Mouse (Mus musculus): ENCODE measurements around the gene Olfr1417. TPM values are rescaled to one million over a fixed set of nuclear protein-coding genes. Genes with fewer than 3 reads are reported as not detected.

The Olfr1417 gene
- total and polyA plus RNA-seq, 3 experiments: not detected

Other genes starting within 250 kb of the Olfr1417 start
- gene Ms4a6d, start 234.4 kb downstream of the Olfr1417 start, total RNA-seq (2012; rRNA removed): not detected in 2 replicates
- not detected for gene Ms4a6d, start 234.4 kb downstream of the Olfr1417 start, polyA plus RNA-seq (2012; ENCODE audit: insufficient read depth in 1 of 2, insufficient read length in 2 of 2, low read depth in 1 of 2, low replicate concordance in 2 of 2, missing spikeins in 1 of 2)
- 1.5 and 3.1 TPM in 2 replicates for gene Ms4a2, start 215.5 kb downstream of the Olfr1417 start, total RNA-seq (2012; rRNA removed)
- under 1 TPM in 1 of 2 experiments, not detected in 1; 0.32 TPM for gene Ms4a2, start 215.5 kb downstream of the Olfr1417 start, polyA plus RNA-seq (2012; ENCODE audit: insufficient read depth in 1 of 2, insufficient read length in 2 of 2, low read depth in 1 of 2, low replicate concordance in 2 of 2, missing spikeins in 1 of 2)
- gene Ms4a3, start 198.4 kb downstream of the Olfr1417 start, total RNA-seq (2012; rRNA removed): 0.88 and 1.0 TPM in 2 replicates
- gene Ms4a3, start 198.4 kb downstream of the Olfr1417 start, polyA plus RNA-seq (2012; ENCODE audit: insufficient read depth in 1 of 2, insufficient read length in 2 of 2, low read depth in 1 of 2, low replicate concordance in 2 of 2, missing spikeins in 1 of 2): 1 to 10 TPM in 1 of 2 experiments, not detected in 1; 1.0 TPM
- gene Oosp2, start 178.7 kb downstream of the Olfr1417 start, total RNA-seq (2012; rRNA removed): not detected in 2 replicates
- gene Oosp2, start 178.7 kb downstream of the Olfr1417 start, polyA plus RNA-seq (2012; ENCODE audit: insufficient read depth in 1 of 2, insufficient read length in 2 of 2, low read depth in 1 of 2, low replicate concordance in 2 of 2, missing spikeins in 1 of 2): not detected
- gene Oosp1, start 148.1 kb downstream of the Olfr1417 start, total RNA-seq (2012; rRNA removed): not detected in 2 replicates
- not detected for gene Oosp1, start 148.1 kb downstream of the Olfr1417 start, polyA plus RNA-seq (2012; ENCODE audit: insufficient read depth in 1 of 2, insufficient read length in 2 of 2, low read depth in 1 of 2, low replicate concordance in 2 of 2, missing spikeins in 1 of 2)
- gene Oosp3, start 142.2 kb downstream of the Olfr1417 start, total RNA-seq (2012; rRNA removed): not detected in 2 replicates
- not detected for gene Oosp3, start 142.2 kb downstream of the Olfr1417 start, polyA plus RNA-seq (2012; ENCODE audit: insufficient read depth in 1 of 2, insufficient read length in 2 of 2, low read depth in 1 of 2, low replicate concordance in 2 of 2, missing spikeins in 1 of 2)
- not detected in 2 replicates for gene Gif, start 91.7 kb downstream of the Olfr1417 start, total RNA-seq (2012; rRNA removed)
- gene Gif, start 91.7 kb downstream of the Olfr1417 start, polyA plus RNA-seq (2012; ENCODE audit: insufficient read depth in 1 of 2, insufficient read length in 2 of 2, low read depth in 1 of 2, low replicate concordance in 2 of 2, missing spikeins in 1 of 2): not detected
- gene Mrpl16, start 68.8 kb downstream of the Olfr1417 start, total RNA-seq (2012; rRNA removed): 58.3 and 59.6 TPM in 2 replicates
- 10 to 100 TPM in 1 of 2 experiments, not detected in 1; 46.8 TPM for gene Mrpl16, start 68.8 kb downstream of the Olfr1417 start, polyA plus RNA-seq (2012; ENCODE audit: insufficient read depth in 1 of 2, insufficient read length in 2 of 2, low read depth in 1 of 2, low replicate concordance in 2 of 2, missing spikeins in 1 of 2)
- 0.33 and 0.73 TPM in 2 replicates for gene Stx3, start 19.8 kb downstream of the Olfr1417 start, total RNA-seq (2012; rRNA removed)
- gene Stx3, start 19.8 kb downstream of the Olfr1417 start, polyA plus RNA-seq (2012; ENCODE audit: insufficient read depth in 1 of 2, insufficient read length in 2 of 2, low read depth in 1 of 2, low replicate concordance in 2 of 2, missing spikeins in 1 of 2): 1 to 10 TPM in 1 of 2 experiments, not detected in 1; 3.0 TPM
- 0.03 TPM in 1 of 2 replicates, not detected in the other for gene Olfr1418, start 21.8 kb upstream of the Olfr1417 start, total RNA-seq (2012; rRNA removed)
- gene Olfr1418, start 21.8 kb upstream of the Olfr1417 start, polyA plus RNA-seq (2012; ENCODE audit: insufficient read depth in 1 of 2, insufficient read length in 2 of 2, low read depth in 1 of 2, low replicate concordance in 2 of 2, missing spikeins in 1 of 2): not detected
- gene Olfr1419, start 35.9 kb upstream of the Olfr1417 start, total RNA-seq (2012; rRNA removed): not detected in 2 replicates
- gene Olfr1419, start 35.9 kb upstream of the Olfr1417 start, polyA plus RNA-seq (2012; ENCODE audit: insufficient read depth in 1 of 2, insufficient read length in 2 of 2, low read depth in 1 of 2, low replicate concordance in 2 of 2, missing spikeins in 1 of 2): not detected
- gene Olfr1420, start 47.3 kb upstream of the Olfr1417 start, total RNA-seq (2012; rRNA removed): not detected in 2 replicates
- under 1 TPM in 1 of 2 experiments, not detected in 1; 0.03 TPM for gene Olfr1420, start 47.3 kb upstream of the Olfr1417 start, polyA plus RNA-seq (2012; ENCODE audit: insufficient read depth in 1 of 2, insufficient read length in 2 of 2, low read depth in 1 of 2, low replicate concordance in 2 of 2, missing spikeins in 1 of 2)
- gene Patl1, start 73.2 kb upstream of the Olfr1417 start, total RNA-seq (2012; rRNA removed): 5.4 and 6.1 TPM in 2 replicates
- gene Patl1, start 73.2 kb upstream of the Olfr1417 start, polyA plus RNA-seq (2012; ENCODE audit: insufficient read depth in 1 of 2, insufficient read length in 2 of 2, low read depth in 1 of 2, low replicate concordance in 2 of 2, missing spikeins in 1 of 2): 10 to 100 TPM in 1 of 2 experiments, not detected in 1; 33.5 TPM
- gene Osbp, start 126.7 kb upstream of the Olfr1417 start, total RNA-seq (2012; rRNA removed): 16.4 and 16.5 TPM in 2 replicates
- 10 to 100 TPM; 38.8 to 64.6 TPM for gene Osbp, start 126.7 kb upstream of the Olfr1417 start, polyA plus RNA-seq (2012; ENCODE audit: insufficient read depth in 1 of 2, insufficient read length in 2 of 2, low read depth in 1 of 2, low replicate concordance in 2 of 2, missing spikeins in 1 of 2)
- 0.04 TPM in 1 of 2 replicates, not detected in the other for gene Olfr1423, start 202.1 kb upstream of the Olfr1417 start, total RNA-seq (2012; rRNA removed)
- gene Olfr1423, start 202.1 kb upstream of the Olfr1417 start, polyA plus RNA-seq (2012; ENCODE audit: insufficient read depth in 1 of 2, insufficient read length in 2 of 2, low read depth in 1 of 2, low replicate concordance in 2 of 2, missing spikeins in 1 of 2): under 1 TPM in 1 of 2 experiments, not detected in 1; 0.25 TPM
- gene Olfr1424, start 223.5 kb upstream of the Olfr1417 start, total RNA-seq (2012; rRNA removed): not detected in 2 replicates
- not detected for gene Olfr1424, start 223.5 kb upstream of the Olfr1417 start, polyA plus RNA-seq (2012; ENCODE audit: insufficient read depth in 1 of 2, insufficient read length in 2 of 2, low read depth in 1 of 2, low replicate concordance in 2 of 2, missing spikeins in 1 of 2)
- not detected in 2 replicates for gene Olfr1425, start 238.5 kb upstream of the Olfr1417 start, total RNA-seq (2012; rRNA removed)
- gene Olfr1425, start 238.5 kb upstream of the Olfr1417 start, polyA plus RNA-seq (2012; ENCODE audit: insufficient read depth in 1 of 2, insufficient read length in 2 of 2, low read depth in 1 of 2, low replicate concordance in 2 of 2, missing spikeins in 1 of 2): not detected